24 mouse cellular contexts compared by ENCODE assay signal in genomic region chr15:97749397-97749796, GRCm38 (mm10). TPM values are rescaled to one million over a fixed set of nuclear protein-coding genes. Genes with fewer than 3 reads are reported as not detected.
DNase-seq lines count a peak whose midpoint lies in the region; ATAC-seq and TF ChIP-seq lines count a peak whose summit lies in the region.
"Had no signal": no experiment of that assay in that cellular context is flagged by ENCODE, and none has a peak within 500 bp of the region (broad histone marks: within the 10 kb centered on the region; RNA-seq: fewer than 3 reads in every experiment).

No protein-coding gene starts in this region.

- 91% methylated on average over 9 of the region's 9 CpGs for WGBS in heart, embryonic 15.5 days
- 91% methylated on average over 9 of the region's 9 CpGs for WGBS in hindbrain, embryonic 10.5 days
- WGBS in hindbrain, embryonic 12.5 days = 91% methylated on average over 9 of the region's 9 CpGs
- 94% methylated on average over 9 of the region's 9 CpGs for WGBS in limb, embryonic 10.5 days
- WGBS in olfactory bulb, adult 2 months = 96% methylated on average over 9 of the region's 9 CpGs

- H3K4me3 ChIP-seq in heart, embryonic 15.5 days = no peak overlapping the region; the same call in 1 of the 2 replicates
- H3K4me3 ChIP-seq in hindbrain, embryonic 10.5 days = no peak overlapping the region
- no peak overlapping the region for H3K4me3 ChIP-seq in hindbrain, embryonic 12.5 days
- no peak overlapping the region for H3K4me3 ChIP-seq in limb, embryonic 10.5 days
- no peak overlapping the region; the same call in 1 of the 2 replicates for H3K4me3 ChIP-seq in olfactory bulb, adult 2 months (ENCODE audit: insufficient read depth, low read depth, low read length)
- H3K4me3 ChIP-seq: embryonic facial prominence, embryonic 10.5 days; embryonic facial prominence, embryonic 13.5 days; erythroblast, embryonic 14.5 days; forebrain, embryonic 12.5 days; forebrain, embryonic 15.5 days; hindbrain, embryonic 13.5 days; intestine, embryonic 15.5 days had no signal

- peak overlapping the region; percentile 82; the same call in 1 of the 2 replicates for H3K27ac ChIP-seq in heart, embryonic 15.5 days
- H3K27ac ChIP-seq in hindbrain, embryonic 10.5 days = peak overlapping the region; percentile 76
- H3K27ac ChIP-seq in hindbrain, embryonic 12.5 days = no peak overlapping the region
- H3K27ac ChIP-seq in limb, embryonic 10.5 days = peak overlapping the region; percentile 0; the same call in 1 of the 2 replicates
- H3K27ac ChIP-seq in olfactory bulb, adult 2 months (ENCODE audit: insufficient read depth, low read depth, low read length) = 0 out of 2 replicates have a peak overlapping the region, but pooled peaks have one; percentile 57
- H3K27ac ChIP-seq: embryonic facial prominence, embryonic 10.5 days; intestine, embryonic 15.5 days had no signal

- 0 out of 2 replicates have a peak overlapping the region, but pooled peaks have one; percentile 20 for H3K9ac ChIP-seq in heart, embryonic 15.5 days
- no peak overlapping the region for H3K9ac ChIP-seq in hindbrain, embryonic 12.5 days
- H3K9ac ChIP-seq: forebrain, embryonic 12.5 days; forebrain, embryonic 15.5 days; hindbrain, embryonic 13.5 days; intestine, embryonic 15.5 days had no signal

- ATAC-seq in heart, embryonic 15.5 days (replicated peaks; ENCODE audit: insufficient number of reproducible peaks, insufficient read depth, low FRiP score, low read depth) = no peak
- ATAC-seq in hindbrain, embryonic 12.5 days (ENCODE audit: low FRiP score) = no peak
- ATAC-seq: activated CD4-positive, CD25-positive, alpha-beta regulatory T cell, adult 4 months; intestine, embryonic 15.5 days had no signal

- peaks cover 4% of the 10 kb centered on the region; the same call in 1 of the 2 replicates for H3K36me3 ChIP-seq in heart, embryonic 15.5 days
- no peaks in the 10 kb centered on the region for H3K36me3 ChIP-seq in hindbrain, embryonic 10.5 days
- H3K36me3 ChIP-seq in hindbrain, embryonic 12.5 days = no peaks in the 10 kb centered on the region
- no peaks in the 10 kb centered on the region for H3K36me3 ChIP-seq in limb, embryonic 10.5 days
- H3K36me3 ChIP-seq: embryonic facial prominence, embryonic 10.5 days; forebrain, embryonic 12.5 days; forebrain, embryonic 15.5 days; hindbrain, embryonic 13.5 days; intestine, embryonic 15.5 days had no signal

- TF ChIP-seq CTCF in olfactory bulb, adult 2 months (IDR thresholded peaks at IDR 0.05; ENCODE audit: insufficient read depth, low read depth, low read length) = no peak

- no peaks in the 10 kb centered on the region for H3K27me3 ChIP-seq in heart, embryonic 15.5 days
- H3K27me3 ChIP-seq in hindbrain, embryonic 10.5 days (ENCODE audit: insufficient read depth, poor library complexity, severe bottlenecking) = peaks cover 11% of the 10 kb centered on the region; the same call in 1 of the 2 replicates
- H3K27me3 ChIP-seq in hindbrain, embryonic 12.5 days = no peaks in the 10 kb centered on the region
- H3K27me3 ChIP-seq in limb, embryonic 10.5 days (ENCODE audit: low read depth, poor library complexity, severe bottlenecking) = no peaks in the 10 kb centered on the region
- H3K27me3 ChIP-seq: embryonic facial prominence, embryonic 13.5 days; forebrain, embryonic 12.5 days; forebrain, embryonic 15.5 days; intestine, embryonic 15.5 days had no signal

- no peaks in the 10 kb centered on the region for H3K9me3 ChIP-seq in heart, embryonic 15.5 days (replicated peaks)
- no peaks in the 10 kb centered on the region for H3K9me3 ChIP-seq in hindbrain, embryonic 10.5 days
- H3K9me3 ChIP-seq in hindbrain, embryonic 12.5 days (replicated peaks) = no peaks in the 10 kb centered on the region
- H3K9me3 ChIP-seq in limb, embryonic 10.5 days (replicated peaks) = no peaks in the 10 kb centered on the region
- H3K9me3 ChIP-seq: embryonic facial prominence, embryonic 10.5 days; embryonic facial prominence, embryonic 13.5 days; forebrain, embryonic 12.5 days; forebrain, embryonic 15.5 days; hindbrain, embryonic 13.5 days; intestine, embryonic 15.5 days had no signal

- TF ChIP-seq POLR2A in olfactory bulb, adult 2 months (IDR thresholded peaks at IDR 0.05; ENCODE audit: insufficient read depth, low read depth, low read length) = no peak

- H3K4me1 ChIP-seq in heart, embryonic 15.5 days (replicated peaks) = peaks cover 68% of the 10 kb centered on the region
- peaks cover 55% of the 10 kb centered on the region for H3K4me1 ChIP-seq in hindbrain, embryonic 10.5 days (replicated peaks)
- peaks cover 44% of the 10 kb centered on the region for H3K4me1 ChIP-seq in hindbrain, embryonic 12.5 days
- peaks cover 32% of the 10 kb centered on the region for H3K4me1 ChIP-seq in limb, embryonic 10.5 days
- H3K4me1 ChIP-seq in olfactory bulb, adult 2 months (ENCODE audit: control insufficient read depth, insufficient read depth, low read length) = peaks cover 38% of the 10 kb centered on the region

- H3K4me2 ChIP-seq in heart, embryonic 15.5 days = peak overlapping the region; percentile 9; the same call in 1 of the 2 replicates
- H3K4me2 ChIP-seq in hindbrain, embryonic 12.5 days (replicated peaks) = no peak overlapping the region
- H3K4me2 ChIP-seq: embryonic facial prominence, embryonic 13.5 days; forebrain, embryonic 12.5 days; forebrain, embryonic 15.5 days; hindbrain, embryonic 13.5 days; intestine, embryonic 15.5 days had no signal

- DNase-seq in heart, adult 11 months = no peak
- no peak for DNase-seq in hindbrain, embryonic 10.5 days (ENCODE audit: low spot score)
- DNase-seq in limb, embryonic 10.5 days (ENCODE audit: low spot score) = no peak
- DNase-seq in urinary bladder, postnatal 4 days (ENCODE audit: low spot score in 2 of 2) = no peak
- DNase-seq: adrenal gland, adult 8-10 months; adrenal gland, postnatal 25 days; cerebellum, adult 11-12 months; cerebellum, adult 8-10 months; cerebellum, postnatal 10 days; cerebellum, postnatal 36 days; embryo, embryonic 11 days; gastrocnemius, postnatal 25 days; heart, postnatal 36 days had no signal

RNA-seq across cellular contexts. Expression of gene Endou, which starts 18.3 kb away (rescaled TPM):
- polyA plus RNA-seq in heart, embryonic 15.5 days (2015; fragmentation: Nextera tagmentation; extraction: Ambion mirVana) = 0.86 and 3.5 TPM in 2 replicates
- polyA plus RNA-seq in hindbrain, embryonic 10.5 days (2016; fragmentation: Nextera tagmentation; extraction: Ambion mirVana) = 0.07 and 0.08 TPM in 2 replicates
- polyA plus RNA-seq in hindbrain, embryonic 12.5 days (2016; fragmentation: Nextera tagmentation; extraction: Ambion mirVana) = 0.25 TPM in 2 replicates
- 0.16 and 0.26 TPM in 2 replicates for polyA plus RNA-seq in limb, embryonic 10.5 days (2016; fragmentation: Nextera tagmentation; extraction: Ambion mirVana)
- not detected in 2 replicates for polyA plus RNA-seq in olfactory bulb, adult 2 months (2012; ENCODE audit: insufficient read depth, insufficient read length, low replicate concordance, missing spikeins)
- polyA plus RNA-seq: erythroblast, embryonic 14.5 days had no signal

RNA-seq across cellular contexts. Expression of gene Rapgef3, which starts 18.4 kb away (rescaled TPM):
- polyA plus RNA-seq in heart, embryonic 15.5 days (2015; fragmentation: Nextera tagmentation; extraction: Ambion mirVana) = 20.0 and 24.0 TPM in 2 replicates
- 6.2 and 6.7 TPM in 2 replicates for polyA plus RNA-seq in hindbrain, embryonic 10.5 days (2016; fragmentation: Nextera tagmentation; extraction: Ambion mirVana)
- 9.1 and 10.7 TPM in 2 replicates for polyA plus RNA-seq in hindbrain, embryonic 12.5 days (2016; fragmentation: Nextera tagmentation; extraction: Ambion mirVana)
- 6.4 and 6.7 TPM in 2 replicates for polyA plus RNA-seq in limb, embryonic 10.5 days (2016; fragmentation: Nextera tagmentation; extraction: Ambion mirVana)
- not detected in 2 replicates for polyA plus RNA-seq in olfactory bulb, adult 2 months (2012; ENCODE audit: insufficient read depth, insufficient read length, low replicate concordance, missing spikeins)
- polyA plus RNA-seq: activated CD4-positive, CD25-positive, alpha-beta regulatory T cell, adult 4 months; erythroblast, embryonic 14.5 days had no signal

RNA-seq across cellular contexts. Expression of gene Slc48a1, which starts 28.9 kb away (rescaled TPM):
- 64.3 and 76.8 TPM in 2 replicates for polyA plus RNA-seq in heart, embryonic 15.5 days (2015; fragmentation: Nextera tagmentation; extraction: Ambion mirVana)
- polyA plus RNA-seq in hindbrain, embryonic 10.5 days (2016; fragmentation: Nextera tagmentation; extraction: Ambion mirVana) = 28.8 and 31.3 TPM in 2 replicates
- 41.6 and 43.3 TPM in 2 replicates for polyA plus RNA-seq in hindbrain, embryonic 12.5 days (2016; fragmentation: Nextera tagmentation; extraction: Ambion mirVana)
- polyA plus RNA-seq in limb, embryonic 10.5 days (2016; fragmentation: Nextera tagmentation; extraction: Ambion mirVana) = 17.0 and 23.5 TPM in 2 replicates
- polyA plus RNA-seq in olfactory bulb, adult 2 months (2012; ENCODE audit: insufficient read depth, insufficient read length, low replicate concordance, missing spikeins) = not detected in 2 replicates

RNA-seq across cellular contexts. Expression of gene Rpap3, which starts 43.8 kb away (rescaled TPM):
- 16.8 and 18.7 TPM in 2 replicates for polyA plus RNA-seq in heart, embryonic 15.5 days (2015; fragmentation: Nextera tagmentation; extraction: Ambion mirVana)
- polyA plus RNA-seq in hindbrain, embryonic 10.5 days (2016; fragmentation: Nextera tagmentation; extraction: Ambion mirVana) = 29.7 and 33.5 TPM in 2 replicates
- 36.8 and 40.9 TPM in 2 replicates for polyA plus RNA-seq in hindbrain, embryonic 12.5 days (2016; fragmentation: Nextera tagmentation; extraction: Ambion mirVana)
- polyA plus RNA-seq in limb, embryonic 10.5 days (2016; fragmentation: Nextera tagmentation; extraction: Ambion mirVana) = 36.2 and 36.3 TPM in 2 replicates
- polyA plus RNA-seq in olfactory bulb, adult 2 months (2012; ENCODE audit: insufficient read depth, insufficient read length, low replicate concordance, missing spikeins) = not detected in 2 replicates

Comparison
In these comparisons a context has a peak if more than half of its experiments do, and no peak if none do; other contexts are left out.
1. RNA of gene Endou, which starts 18.3 kb away (polyA plus RNA-seq): not detected in olfactory bulb, adult 2 months; 0.86 to 3.5 TPM in heart, embryonic 15.5 days, 0.16 to 0.26 TPM in limb, embryonic 10.5 days, 0.25 TPM in hindbrain, embryonic 12.5 days and 0.07 to 0.08 TPM in hindbrain, embryonic 10.5 days; every median in the first group is over 10 times any median in the second.